Mouse (Mus musculus): ENCODE data around the gene Colgalt2. TPM values are rescaled to one million over a fixed set of nuclear protein-coding genes. Genes with fewer than 3 reads are reported as not detected.
A peak's percentile ranks its signal among the peaks of the same experiment; 100 is the strongest.

The Colgalt2 gene
- total RNA-seq, 2 experiments from 2014 or later = 6.5 to 6.6 TPM

GRCm38 (mm10) chr1:152524987-152525648, 125.5 kb downstream of the Colgalt2 start:
- DNase-seq (ENCODE audit: extremely low spot score in 1 of 2, low spot score in 2 of 2) = peak; percentile 71 to 77
- Histone ChIP-seq H3K4me3 (no peak overlapping the region), H3K27ac (peak overlapping the region; percentile 29)
- peak; percentile 68 for TF ChIP-seq CTCF (IDR thresholded peaks at IDR 0.05)
- intact Hi-C loops (cut with DNase I) = loop anchor here (1.0 to 5.0 kb wide), 6 partner anchors 97 to 377 kb away; partner anchors contain the start of genes Arpc5, Rgl1 and Smg7

GRCm38 (mm10) chr1:152526154-152526553, 126.5 kb downstream of the Colgalt2 start:
- Histone ChIP-seq H3K27ac (no peak overlapping the region), H3K4me3 (no peak overlapping the region)
- intact Hi-C loops (cut with DNase I) = loop anchor here (5.0 kb wide), 2 partner anchors 96 to 151 kb away; no protein-coding TSS in a partner anchor
- no peak for TF ChIP-seq CTCF (IDR thresholded peaks at IDR 0.05)
- no peak for DNase-seq (ENCODE audit: extremely low spot score in 1 of 2, low spot score in 2 of 2)

- TF ChIP-seq CTCF (IDR thresholded peaks at IDR 0.05) = no peak
- Histone ChIP-seq H3K4me3 (no peak overlapping the region), H3K27ac (no peak overlapping the region)
- intact Hi-C loops (cut with DNase I) = loop anchor here (5.0 kb wide), 2 partner anchors 94 to 149 kb away; no protein-coding TSS in a partner anchor
- DNase-seq (ENCODE audit: extremely low spot score in 1 of 2, low spot score in 2 of 2) = no peak
Measured at GRCm38 (mm10) chr1:152528214-152528613, 128.6 kb downstream of the Colgalt2 start.

DNA sequence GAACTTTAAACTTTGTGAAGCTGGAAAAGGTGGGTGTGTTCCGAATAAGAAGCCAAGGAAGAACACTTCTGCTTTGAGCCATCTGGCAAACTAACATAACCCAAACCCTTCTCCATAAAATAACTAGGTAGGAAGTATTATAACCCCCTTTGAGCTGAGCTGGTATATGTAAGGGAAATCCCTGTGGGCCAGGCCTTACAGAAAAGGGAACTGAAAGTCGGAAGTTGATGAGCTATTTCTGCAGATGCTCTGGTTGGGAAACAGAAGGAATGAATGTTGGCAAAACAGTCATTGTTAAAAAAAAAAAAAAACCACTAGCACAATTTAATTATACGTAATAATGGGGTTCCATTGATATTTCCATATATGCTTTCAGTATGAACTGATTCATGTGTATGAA, 129.1 kb downstream of the Colgalt2 start:
- no peak for TF ChIP-seq CTCF (IDR thresholded peaks at IDR 0.05)
- intact Hi-C loops (cut with DNase I) = loop anchor here (5.0 kb wide), 2 partner anchors 94 to 149 kb away; no protein-coding TSS in a partner anchor
- no peak overlapping the region for H3K27ac ChIP-seq
- no peak for DNase-seq (ENCODE audit: extremely low spot score in 1 of 2, low spot score in 2 of 2)
- no peak overlapping the region for H3K4me3 ChIP-seq

- TF ChIP-seq CTCF (IDR thresholded peaks at IDR 0.05) = no peak; the same call in 1 of the 2 replicates
- intact Hi-C loops (cut with DNase I) = no loop called here
- Histone ChIP-seq H3K27ac (no peak overlapping the region), H3K4me3 (no peak overlapping the region)
- no peak for DNase-seq (ENCODE audit: extremely low spot score in 1 of 2, low spot score in 2 of 2)
Measured at GRCm38 (mm10) chr1:152531498-152531897, 131.9 kb downstream of the Colgalt2 start.

GRCm38 (mm10) chr1:152534531-152534930, 134.9 kb downstream of the Colgalt2 start:
- no peak for DNase-seq (ENCODE audit: extremely low spot score in 1 of 2, low spot score in 2 of 2)
- no peak for TF ChIP-seq CTCF (IDR thresholded peaks at IDR 0.05)
- no peak overlapping the region for H3K4me3 ChIP-seq
- intact Hi-C loops (cut with DNase I) = no loop called here
- no peak overlapping the region for H3K27ac ChIP-seq

DNA sequence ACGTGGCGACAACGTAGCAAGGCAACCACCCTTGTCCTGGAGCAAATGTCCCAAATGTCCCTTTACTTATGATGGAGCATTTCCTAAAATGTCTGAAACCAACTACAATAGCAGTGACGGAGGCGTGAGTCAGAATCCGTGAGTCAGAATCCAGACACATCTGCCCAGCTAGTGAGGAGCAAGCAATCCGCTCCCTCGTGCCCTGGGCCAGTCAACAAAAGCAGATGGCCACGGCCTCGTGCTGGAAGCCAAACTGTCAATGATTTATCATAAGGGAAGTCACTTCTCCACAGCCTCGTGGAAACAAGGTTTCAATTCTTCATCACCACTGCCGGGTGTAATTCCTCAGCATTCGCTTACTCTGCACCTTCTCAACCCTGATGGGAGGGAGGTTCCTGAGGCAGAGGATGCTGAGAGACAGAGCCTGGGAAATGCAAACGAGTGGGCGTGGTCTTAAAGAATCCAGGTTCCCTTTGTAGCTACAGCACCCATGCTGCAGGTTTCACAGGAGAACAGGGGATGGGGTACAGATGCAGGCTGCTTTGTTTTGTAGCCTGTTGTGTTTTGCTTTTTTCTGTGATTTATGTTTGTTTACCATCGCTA, 136.9 kb downstream of the Colgalt2 start:
- no peak for TF ChIP-seq CTCF (IDR thresholded peaks at IDR 0.05)
- Histone ChIP-seq H3K27ac (no peak overlapping the region), H3K4me3 (no peak overlapping the region)
- intact Hi-C loops (cut with DNase I) = no loop called here
- peak in 1 of 2 experiments; percentile 54 for DNase-seq (ENCODE audit: extremely low spot score in 1 of 2, low spot score in 2 of 2)

DNA sequence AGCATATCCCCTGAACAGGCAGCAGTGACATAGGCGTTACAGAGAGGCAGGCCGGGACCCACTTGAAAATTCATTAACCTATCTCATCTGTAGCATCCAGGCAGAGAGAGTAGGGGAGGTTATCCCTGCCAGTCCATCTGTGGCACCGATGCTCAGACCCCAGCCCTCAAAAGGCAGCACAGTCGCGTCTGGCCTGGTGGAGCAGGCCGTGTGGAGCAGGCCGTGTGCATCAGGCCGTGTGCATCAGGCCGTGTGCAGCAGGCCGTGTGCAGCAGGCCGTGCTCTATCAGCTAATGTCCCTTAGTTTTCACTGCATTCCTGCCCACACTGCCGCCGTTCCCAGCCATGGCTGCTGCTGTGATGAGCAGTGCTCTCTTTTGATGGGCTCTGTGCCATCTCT, 137.6 kb downstream of the Colgalt2 start:
- Histone ChIP-seq H3K27ac (no peak overlapping the region), H3K4me3 (no peak overlapping the region)
- intact Hi-C loops (cut with DNase I) = no loop called here
- no peak for DNase-seq (ENCODE audit: extremely low spot score in 1 of 2, low spot score in 2 of 2)
- TF ChIP-seq CTCF (IDR thresholded peaks at IDR 0.05) = no peak

DNA sequence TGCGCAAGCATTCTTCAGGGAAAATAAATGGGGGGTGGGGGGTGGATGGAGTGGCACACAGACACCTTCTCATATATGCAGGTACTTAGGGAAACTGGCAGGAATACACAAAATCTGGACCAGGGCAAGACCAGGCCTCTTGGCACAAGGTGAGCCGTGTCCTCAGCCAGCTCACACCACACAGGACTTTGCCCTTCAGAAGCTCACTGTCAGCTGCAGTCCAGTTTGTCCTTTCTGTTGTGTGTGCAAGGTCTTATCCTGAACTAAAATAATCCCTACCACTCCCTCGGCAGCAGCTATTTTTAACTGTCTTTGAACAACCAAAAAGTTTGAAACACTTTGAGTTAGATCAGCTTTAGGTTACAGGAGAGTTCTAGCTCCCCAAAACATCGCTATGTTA, 139.2 kb downstream of the Colgalt2 start:
- no peak for TF ChIP-seq CTCF (IDR thresholded peaks at IDR 0.05)
- no peak for DNase-seq (ENCODE audit: extremely low spot score in 1 of 2, low spot score in 2 of 2)
- Histone ChIP-seq H3K4me3 (no peak overlapping the region), H3K27ac (no peak overlapping the region)
- intact Hi-C loops (cut with DNase I) = no loop called here

- no peak overlapping the region for H3K27ac ChIP-seq
- intact Hi-C loops (cut with DNase I) = no loop called here
- DNase-seq (ENCODE audit: extremely low spot score in 1 of 2, low spot score in 2 of 2) = no peak
- H3K4me3 ChIP-seq = no peak overlapping the region
- TF ChIP-seq CTCF (IDR thresholded peaks at IDR 0.05) = no peak
Measured at GRCm38 (mm10) chr1:152540304-152540887, 140.8 kb downstream of the Colgalt2 start.

GRCm38 (mm10) chr1:152542747-152543378, 143.2 kb downstream of the Colgalt2 start:
- intact Hi-C loops (cut with DNase I) = no loop called here

More at GRCm38 (mm10) chr1:152542747-152543378, 143.2 kb downstream of the Colgalt2 start:
- TF ChIP-seq CTCF (IDR thresholded peaks at IDR 0.05) = no peak
- no peak for DNase-seq (ENCODE audit: extremely low spot score in 1 of 2, low spot score in 2 of 2)
- Histone ChIP-seq H3K27ac (no peak overlapping the region), H3K4me3 (no peak overlapping the region)
